11 mouse cellular contexts compared by ENCODE assay signal in genomic region chr3:51660821-51661276, GRCm38 (mm10). TPM values are rescaled to one million over a fixed set of nuclear protein-coding genes. Genes with fewer than 3 reads are reported as not detected.
DNase-seq lines count a peak whose midpoint lies in the region; ATAC-seq and TF ChIP-seq lines count a peak whose summit lies in the region.
"Had no signal": no experiment of that assay in that cellular context is flagged by ENCODE, and none has a peak within 500 bp of the region (broad histone marks: within the 10 kb centered on the region; RNA-seq: fewer than 3 reads in every experiment).

No protein-coding gene starts in this region.

- no peaks in the 10 kb centered on the region for H3K9me3 ChIP-seq in limb, embryonic 15.5 days
- no peaks in the 10 kb centered on the region for H3K9me3 ChIP-seq in limb, embryonic 10.5 days (replicated peaks)
- no peaks in the 10 kb centered on the region for H3K9me3 ChIP-seq in liver, embryonic 11.5 days (ENCODE audit: control insufficient read depth, low read length)
- H3K9me3 ChIP-seq in stomach, embryonic 15.5 days = no peaks in the 10 kb centered on the region
- H3K9me3 ChIP-seq in neural tube, embryonic 15.5 days (replicated peaks) = no peaks in the 10 kb centered on the region
- no peaks in the 10 kb centered on the region for H3K9me3 ChIP-seq in forebrain, embryonic 13.5 days (replicated peaks)
- H3K9me3 ChIP-seq: forebrain, embryonic 15.5 days; hindbrain, embryonic 15.5 days; limb, embryonic 13.5 days had no signal

- peaks cover 12% of the 10 kb centered on the region; the same call in 1 of the 2 replicates for H3K4me1 ChIP-seq in limb, embryonic 15.5 days
- H3K4me1 ChIP-seq in limb, embryonic 10.5 days = peaks cover 10% of the 10 kb centered on the region; the same call in 1 of the 2 replicates
- peaks cover 24% of the 10 kb centered on the region for H3K4me1 ChIP-seq in liver, embryonic 11.5 days (replicated peaks; ENCODE audit: control insufficient read depth, insufficient read depth, low read length)
- peaks cover 18% of the 10 kb centered on the region for H3K4me1 ChIP-seq in stomach, embryonic 15.5 days
- H3K4me1 ChIP-seq in neural tube, embryonic 15.5 days = 0 out of 2 replicates have a peak, but pooled peaks cover 2% of the 10 kb centered on the region
- no peaks in the 10 kb centered on the region for H3K4me1 ChIP-seq in forebrain, embryonic 13.5 days
- H3K4me1 ChIP-seq: forebrain, embryonic 15.5 days; hindbrain, embryonic 15.5 days had no signal

- H3K27ac ChIP-seq in limb, embryonic 15.5 days = peak overlapping the region; percentile 27; the same call in 1 of the 2 replicates
- H3K27ac ChIP-seq in limb, embryonic 10.5 days = no peak overlapping the region
- 0 out of 2 replicates have a peak overlapping the region, but pooled peaks have one; percentile 30 for H3K27ac ChIP-seq in liver, embryonic 11.5 days (ENCODE audit: low read depth, low read length)
- H3K27ac ChIP-seq in stomach, embryonic 15.5 days = peak overlapping the region; percentile 82
- no peak overlapping the region for H3K27ac ChIP-seq in neural tube, embryonic 15.5 days (replicated peaks)
- H3K27ac ChIP-seq in forebrain, embryonic 13.5 days = no peak overlapping the region
- H3K27ac ChIP-seq in gastrocnemius, adult 2 months = no peak overlapping the region
- H3K27ac ChIP-seq: forebrain, embryonic 15.5 days; hindbrain, embryonic 15.5 days had no signal

- no peak for DNase-seq in limb, embryonic 10.5 days (ENCODE audit: low spot score)
- DNase-seq in adrenal gland, adult 2 months = peak; percentile 70
- DNase-seq in liver, embryonic 11.5 days (ENCODE audit: low spot score) = no peak
- no peak for DNase-seq in gastrocnemius, adult 2 months

- peak; percentile 52; the same call in 1 of the 2 replicates for ATAC-seq in limb, embryonic 15.5 days (ENCODE audit: insufficient number of reproducible peaks, low FRiP score, low TSS enrichment, low read depth)
- peak; percentile 57 for ATAC-seq in liver, embryonic 11.5 days (replicated peaks; ENCODE audit: low FRiP score)
- peak; percentile 71 for ATAC-seq in stomach, embryonic 15.5 days (ENCODE audit: insufficient read depth, low FRiP score, low read depth)
- ATAC-seq in neural tube, embryonic 15.5 days (ENCODE audit: low FRiP score) = no peak
- ATAC-seq in forebrain, embryonic 13.5 days = no peak
- ATAC-seq: forebrain, embryonic 15.5 days had no signal

- no peak overlapping the region for H3K4me2 ChIP-seq in limb, embryonic 15.5 days
- H3K4me2 ChIP-seq in liver, embryonic 11.5 days = peak overlapping the region; percentile 39
- 0 out of 2 replicates have a peak overlapping the region, but pooled peaks have one; percentile 37 for H3K4me2 ChIP-seq in stomach, embryonic 15.5 days
- H3K4me2 ChIP-seq in neural tube, embryonic 15.5 days = no peak overlapping the region
- no peak overlapping the region for H3K4me2 ChIP-seq in forebrain, embryonic 13.5 days
- H3K4me2 ChIP-seq: forebrain, embryonic 15.5 days; hindbrain, embryonic 15.5 days; limb, embryonic 13.5 days had no signal

- no peaks in the 10 kb centered on the region for H3K36me3 ChIP-seq in limb, embryonic 15.5 days
- H3K36me3 ChIP-seq in limb, embryonic 10.5 days = no peaks in the 10 kb centered on the region
- no peaks in the 10 kb centered on the region for H3K36me3 ChIP-seq in liver, embryonic 11.5 days (ENCODE audit: control insufficient read depth, insufficient read depth, low read length)
- H3K36me3 ChIP-seq in stomach, embryonic 15.5 days = no peaks in the 10 kb centered on the region
- H3K36me3 ChIP-seq in neural tube, embryonic 15.5 days = no peaks in the 10 kb centered on the region
- no peaks in the 10 kb centered on the region for H3K36me3 ChIP-seq in forebrain, embryonic 13.5 days (ENCODE audit: poor library complexity, severe bottlenecking)
- H3K36me3 ChIP-seq: forebrain, embryonic 15.5 days; hindbrain, embryonic 15.5 days; limb, embryonic 13.5 days had no signal

- no peak overlapping the region for H3K9ac ChIP-seq in limb, embryonic 15.5 days
- peak overlapping the region; percentile 45 for H3K9ac ChIP-seq in liver, embryonic 11.5 days (ENCODE audit: low read depth, low read length)
- no peak overlapping the region for H3K9ac ChIP-seq in stomach, embryonic 15.5 days
- no peak overlapping the region for H3K9ac ChIP-seq in neural tube, embryonic 15.5 days (replicated peaks)
- no peak overlapping the region for H3K9ac ChIP-seq in forebrain, embryonic 13.5 days
- H3K9ac ChIP-seq: forebrain, embryonic 15.5 days; hindbrain, embryonic 15.5 days; limb, embryonic 13.5 days had no signal

- intact Hi-C loops in gastrocnemius, adult 2 months (cut with DNase I) = no loop called here

- no peaks in the 10 kb centered on the region for H3K27me3 ChIP-seq in limb, embryonic 15.5 days
- no peaks in the 10 kb centered on the region for H3K27me3 ChIP-seq in limb, embryonic 10.5 days (ENCODE audit: low read depth, poor library complexity, severe bottlenecking)
- H3K27me3 ChIP-seq in liver, embryonic 11.5 days (replicated peaks; ENCODE audit: control insufficient read depth, insufficient read depth, low read length) = no peaks in the 10 kb centered on the region
- no peaks in the 10 kb centered on the region for H3K27me3 ChIP-seq in stomach, embryonic 15.5 days (replicated peaks)
- H3K27me3 ChIP-seq in neural tube, embryonic 15.5 days (replicated peaks) = no peaks in the 10 kb centered on the region
- H3K27me3 ChIP-seq in forebrain, embryonic 13.5 days = no peaks in the 10 kb centered on the region
- H3K27me3 ChIP-seq: forebrain, embryonic 15.5 days; hindbrain, embryonic 15.5 days; limb, embryonic 13.5 days had no signal

- H3K4me3 ChIP-seq in limb, embryonic 15.5 days = no peak overlapping the region
- no peak overlapping the region for H3K4me3 ChIP-seq in limb, embryonic 10.5 days
- H3K4me3 ChIP-seq in liver, embryonic 11.5 days (ENCODE audit: low read depth, low read length) = peak overlapping the region; percentile 25; the same call in 1 of the 2 replicates
- no peak overlapping the region; the same call in 1 of the 2 replicates for H3K4me3 ChIP-seq in stomach, embryonic 15.5 days (replicated peaks)
- H3K4me3 ChIP-seq in neural tube, embryonic 15.5 days (replicated peaks) = no peak overlapping the region
- H3K4me3 ChIP-seq in forebrain, embryonic 13.5 days = no peak overlapping the region
- H3K4me3 ChIP-seq in gastrocnemius, adult 2 months = no peak overlapping the region
- H3K4me3 ChIP-seq: forebrain, embryonic 15.5 days; hindbrain, embryonic 15.5 days; limb, embryonic 13.5 days had no signal

- 72% methylated on average over 3 of the region's 3 CpGs for WGBS in limb, embryonic 15.5 days
- WGBS in limb, embryonic 10.5 days = 74% methylated on average over 3 of the region's 3 CpGs
- 67% methylated on average over 3 of the region's 3 CpGs for WGBS in liver, embryonic 11.5 days
- 63% methylated on average over 3 of the region's 3 CpGs for WGBS in stomach, embryonic 15.5 days
- WGBS in neural tube, embryonic 15.5 days = 80% methylated on average over 3 of the region's 3 CpGs
- 65% methylated on average over 3 of the region's 3 CpGs for WGBS in forebrain, embryonic 13.5 days

- no peak for TF ChIP-seq CTCF in gastrocnemius, adult 2 months (IDR thresholded peaks at IDR 0.05)

RNA-seq across cellular contexts. Expression of gene Mgst2, which starts 0.7 kb away (rescaled TPM):
- 16.0 and 18.3 TPM in 2 replicates for polyA plus RNA-seq in limb, embryonic 15.5 days (2015; fragmentation: Nextera tagmentation; extraction: Ambion mirVana)
- 0.35 and 0.43 TPM in 2 replicates for polyA plus RNA-seq in limb, embryonic 10.5 days (2016; fragmentation: Nextera tagmentation; extraction: Ambion mirVana)
- 100 to 1,000 TPM; 189 to 200 TPM for total RNA-seq in adrenal gland, adult 2 months (2021)
- 2.6 and 3.3 TPM in 2 replicates for polyA plus RNA-seq in adrenal gland, adult 2 months (2012; rRNA removed)
- 16.5 and 16.6 TPM in 2 replicates for polyA plus RNA-seq in liver, embryonic 11.5 days (2014; fragmentation: Nextera tagmentation; extraction: Ambion mirVana)
- 30.9 and 34.6 TPM in 2 replicates for polyA plus RNA-seq in stomach, embryonic 15.5 days (2015; fragmentation: Nextera tagmentation; extraction: Ambion mirVana)
- polyA plus RNA-seq in neural tube, embryonic 15.5 days (2015; fragmentation: Nextera tagmentation; extraction: Ambion mirVana) = 0.88 and 9.5 TPM in 2 replicates
- 0.37 and 0.96 TPM in 2 replicates for polyA plus RNA-seq in forebrain, embryonic 13.5 days (2015; fragmentation: Nextera tagmentation; extraction: Ambion mirVana)
- total RNA-seq in gastrocnemius, adult 2 months (2021) = under 1 TPM; 0.39 to 0.61 TPM

Comparison
In these comparisons a context has a peak if more than half of its experiments do, and no peak if none do; other contexts are left out.
1. H3K27ac ChIP-seq: peak in limb, embryonic 15.5 days (single experiment), liver, embryonic 11.5 days (single experiment) and stomach, embryonic 15.5 days (single experiment); none in limb, embryonic 10.5 days (single experiment), neural tube, embryonic 15.5 days (single experiment), forebrain, embryonic 13.5 days (single experiment) and gastrocnemius, adult 2 months (single experiment).
2. ATAC-seq: peak in limb, embryonic 15.5 days (single experiment), liver, embryonic 11.5 days (single experiment) and stomach, embryonic 15.5 days (single experiment); none in neural tube, embryonic 15.5 days (single experiment) and forebrain, embryonic 13.5 days (single experiment).
3. H3K4me2 ChIP-seq: peak in liver, embryonic 11.5 days (single experiment) and stomach, embryonic 15.5 days (single experiment); none in limb, embryonic 15.5 days (single experiment), neural tube, embryonic 15.5 days (single experiment) and forebrain, embryonic 13.5 days (single experiment).